In the genomic region with DNA sequence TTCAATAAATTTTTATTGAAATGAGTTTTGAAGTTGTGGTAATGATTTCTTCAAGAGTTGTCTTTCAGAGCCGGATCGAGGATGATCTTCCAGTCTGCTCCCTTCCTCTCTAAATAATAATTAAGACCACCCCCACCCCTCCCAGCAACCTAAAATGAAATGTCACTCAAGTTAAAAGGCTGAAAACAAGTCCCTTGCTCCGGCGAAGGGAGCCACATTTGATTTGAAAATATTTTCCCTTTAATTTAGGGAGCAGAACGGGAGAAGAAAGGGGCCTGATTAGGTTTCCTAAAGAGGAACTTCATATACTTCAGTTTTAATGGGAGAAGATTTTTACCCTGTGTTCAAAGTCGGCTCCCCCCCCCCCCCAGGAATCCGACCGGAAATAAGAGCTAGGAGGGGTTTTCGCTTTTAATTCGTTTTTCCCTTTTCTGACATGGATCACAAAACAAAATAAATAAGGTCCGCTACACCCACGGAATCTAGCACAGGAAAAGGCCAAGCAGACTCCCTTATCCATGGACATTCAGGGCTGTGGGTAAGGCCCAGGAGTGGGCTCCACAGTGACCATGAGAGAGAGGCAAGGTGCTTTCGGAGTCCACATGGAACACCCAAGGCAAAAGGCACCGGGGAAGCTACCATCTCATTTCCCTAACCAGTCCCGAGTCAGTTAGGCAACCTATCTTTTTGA, we compare ENCODE assay signal across 10 mouse cellular contexts. TPM values are rescaled to one million over a fixed set of nuclear protein-coding genes. Genes with fewer than 3 reads are reported as not detected.
DNase-seq lines count a peak whose midpoint lies in the region; ATAC-seq and TF ChIP-seq lines count a peak whose summit lies in the region.
"Had no signal": no experiment of that assay in that cellular context is flagged by ENCODE, and none has a peak within 500 bp of the region (broad histone marks: within the 10 kb centered on the region; RNA-seq: fewer than 3 reads in every experiment).

No protein-coding gene starts in this region.

- no peaks in the 10 kb centered on the region for H3K9me3 ChIP-seq in liver, embryonic 11.5 days (ENCODE audit: control insufficient read depth, low read length)
- H3K9me3 ChIP-seq in liver, postnatal 0 days (ENCODE audit: low read length): no peaks in the 10 kb centered on the region
- H3K9me3 ChIP-seq in limb, embryonic 12.5 days: no peaks in the 10 kb centered on the region

- no peak for TF ChIP-seq POLR2A in thymus, adult 2 months (IDR thresholded peaks at IDR 0.05; ENCODE audit: control insufficient read depth, extremely low read depth, insufficient read depth, low read length, poor library complexity)

- H3K4me3 ChIP-seq in gastrocnemius, adult 2 months: peak overlapping the region; percentile 0; the same call in 1 of the 2 replicates
- no peak overlapping the region for H3K4me3 ChIP-seq in liver, embryonic 11.5 days (ENCODE audit: low read depth, low read length)
- no peak overlapping the region for H3K4me3 ChIP-seq in liver, postnatal 0 days (ENCODE audit: low read depth, low read length)
- H3K4me3 ChIP-seq in limb, embryonic 12.5 days (replicated peaks): no peak overlapping the region
- H3K4me3 ChIP-seq in thymus, adult 2 months (ENCODE audit: control insufficient read depth, insufficient read depth, low read length): no peak overlapping the region

- H3K4me2 ChIP-seq in liver, embryonic 11.5 days: peak overlapping the region; percentile 55
- no peak overlapping the region for H3K4me2 ChIP-seq in liver, postnatal 0 days (ENCODE audit: low read depth, low read length)
- H3K4me2 ChIP-seq in limb, embryonic 12.5 days: peak overlapping the region; percentile 56

- H3K9ac ChIP-seq in liver, embryonic 11.5 days (ENCODE audit: low read depth, low read length): no peak overlapping the region
- no peak overlapping the region for H3K9ac ChIP-seq in liver, postnatal 0 days (replicated peaks)
- no peak overlapping the region for H3K9ac ChIP-seq in limb, embryonic 12.5 days (replicated peaks)

- TF ChIP-seq CTCF in gastrocnemius, adult 2 months (IDR thresholded peaks at IDR 0.05): no peak
- no peak for TF ChIP-seq CTCF in liver, postnatal 0 days (IDR thresholded peaks at IDR 0.05; ENCODE audit: low read depth)
- TF ChIP-seq CTCF in thymus, adult 2 months (IDR thresholded peaks at IDR 0.05; ENCODE audit: borderline replicate concordance, control insufficient read depth, extremely low read depth, insufficient read depth, low read length, poor library complexity): no peak

- H3K4me1 ChIP-seq in liver, embryonic 11.5 days (replicated peaks; ENCODE audit: control insufficient read depth, insufficient read depth, low read length): peaks cover 8% of the 10 kb centered on the region
- 0 out of 2 replicates have a peak, but pooled peaks cover 3% of the 10 kb centered on the region for H3K4me1 ChIP-seq in liver, postnatal 0 days (ENCODE audit: insufficient read depth)
- peaks cover 68% of the 10 kb centered on the region for H3K4me1 ChIP-seq in limb, embryonic 12.5 days (replicated peaks)
- H3K4me1 ChIP-seq in thymus, adult 2 months (replicated peaks; ENCODE audit: control insufficient read depth, insufficient read depth, low read length): no peaks in the 10 kb centered on the region

- peaks cover 98% of the 10 kb centered on the region for H3K27me3 ChIP-seq in liver, embryonic 11.5 days (replicated peaks; ENCODE audit: control insufficient read depth, insufficient read depth, low read length)
- peaks cover 96% of the 10 kb centered on the region for H3K27me3 ChIP-seq in liver, postnatal 0 days (ENCODE audit: insufficient read depth, low read length)
- peaks cover 96% of the 10 kb centered on the region for H3K27me3 ChIP-seq in limb, embryonic 12.5 days
- peaks cover 25% of the 10 kb centered on the region for H3K27me3 ChIP-seq in thymus, adult 2 months (ENCODE audit: control insufficient read depth, insufficient read depth, low read length)

- ATAC-seq in liver, embryonic 11.5 days (replicated peaks; ENCODE audit: low FRiP score): no peak
- ATAC-seq in liver, postnatal 0 days: no peak
- ATAC-seq in limb, embryonic 12.5 days (ENCODE audit: insufficient number of reproducible peaks, insufficient read depth, low FRiP score, low TSS enrichment, low read depth): no peak

- 12% methylated on average over 15 of the region's 15 CpGs for WGBS in liver, embryonic 11.5 days
- 11% methylated on average over 15 of the region's 15 CpGs for WGBS in liver, postnatal 0 days (ENCODE audit: insufficient replicate concordance)
- 3% methylated on average over 15 of the region's 15 CpGs for WGBS in limb, embryonic 12.5 days
- 15% methylated on average over 15 of the region's 15 CpGs for WGBS in thymus, adult 2 months

- intact Hi-C loops in gastrocnemius, adult 2 months (cut with DNase I): no loop called here

- no peak for TF ChIP-seq EP300 in liver, postnatal 0 days (IDR thresholded peaks at IDR 0.05; ENCODE audit: low read depth)

- no peak overlapping the region for H3K27ac ChIP-seq in gastrocnemius, adult 2 months
- no peak overlapping the region for H3K27ac ChIP-seq in liver, embryonic 11.5 days (ENCODE audit: low read depth, low read length)
- H3K27ac ChIP-seq in liver, postnatal 0 days (ENCODE audit: low read depth): no peak overlapping the region
- H3K27ac ChIP-seq in limb, embryonic 12.5 days: no peak overlapping the region
- no peak overlapping the region for H3K27ac ChIP-seq in thymus, adult 2 months (ENCODE audit: control insufficient read depth, insufficient read depth, low read length)

- H3K36me3 ChIP-seq in liver, embryonic 11.5 days (ENCODE audit: control insufficient read depth, insufficient read depth, low read length): no peaks in the 10 kb centered on the region
- H3K36me3 ChIP-seq in liver, postnatal 0 days (replicated peaks; ENCODE audit: insufficient read depth, low read length): no peaks in the 10 kb centered on the region
- H3K36me3 ChIP-seq in limb, embryonic 12.5 days: peaks cover 16% of the 10 kb centered on the region
- no peaks in the 10 kb centered on the region for H3K36me3 ChIP-seq in thymus, adult 2 months (ENCODE audit: control insufficient read depth, insufficient read depth, low read length)

- DNase-seq in gastrocnemius, adult 2 months: no peak
- no peak for DNase-seq in gastrocnemius, postnatal 4 days (ENCODE audit: low spot score in 2 of 2)
- DNase-seq in liver, embryonic 11.5 days (ENCODE audit: low spot score): no peak
- no peak for DNase-seq in liver, postnatal 0 days
- DNase-seq in embryo, embryonic 10 days (ENCODE audit: low spot score): peak; percentile 55
- DNase-seq in thymus, postnatal 4 days: no peak
- DNase-seq in thymus, adult 2 months: no peak
- DNase-seq: heart, postnatal 4 days had no signal

RNA-seq across cellular contexts. Expression of a gene that starts 14.4 kb away (rescaled TPM):
- 1 to 10 TPM; 3.9 to 7.7 TPM for total RNA-seq in gastrocnemius, adult 2 months (2021)
- 10 to 100 TPM; 12.8 to 14.5 TPM for total RNA-seq in gastrocnemius, postnatal 4 days (2021)
- 23.3 and 25.9 TPM in 2 replicates for polyA plus RNA-seq in liver, embryonic 11.5 days (2014; fragmentation: Nextera tagmentation; extraction: Ambion mirVana)
- polyA plus RNA-seq in liver, postnatal 0 days (2015; fragmentation: Nextera tagmentation; extraction: Ambion mirVana): 2.8 and 4.2 TPM in 2 replicates
- polyA plus RNA-seq in limb, embryonic 12.5 days (2016; fragmentation: Nextera tagmentation; extraction: Ambion mirVana): 38.3 and 42.4 TPM in 2 replicates
- polyA plus RNA-seq in thymus, adult 2 months (2012; rRNA removed): 2.1 and 3.2 TPM in 2 replicates
- total RNA-seq: monocyte, adult 5-6 weeks had no signal
